Mouse (Mus musculus) hindbrain, embryonic 12.5 days (tissue): ENCODE data around the gene Gm20509. TPM values are rescaled to one million over a fixed set of nuclear protein-coding genes. Genes with fewer than 3 reads are reported as not detected.

Experiments used
- ATAC-seq: fragments of 200-750 bp; cut with Nextera tagmentation; 2 replicates; pipeline ENCODE4 v1.8.0; 2017; ENCODE audit warnings: moderate TSS enrichment; ENCODE audit not compliant: low FRiP score
- H3K27ac ChIP-seq: fragments of 300-500 bp; sonication (generic); 2 replicates; pipeline ENCODE4 v1.5.1; 2016; ENCODE audit warnings: mild to moderate bottlenecking
- H3K27me3 ChIP-seq: fragments of 300-500 bp; sonication (generic); 2 replicates; pipeline ENCODE4 v1.6.1; 2016; ENCODE audit warnings: mild to moderate bottlenecking
- H3K36me3 ChIP-seq: fragments of 300-500 bp; sonication (generic); 2 replicates; pipeline ENCODE4 v1.6.1; 2016; ENCODE audit warnings: mild to moderate bottlenecking
- H3K4me1 ChIP-seq: fragments of 300-500 bp; sonication (generic); 2 replicates; pipeline ENCODE4 v1.6.1; 2016
- H3K4me2 ChIP-seq: fragments of 300-500 bp; sonication (generic); replicated peaks from 2 replicates; pipeline ENCODE4 v1.6.1; 2016; ENCODE audit warnings: mild to moderate bottlenecking
- H3K4me3 ChIP-seq: fragments of 300-500 bp; sonication (generic); 2 replicates; pipeline ENCODE4 v1.5.1; 2016; ENCODE audit warnings: mild to moderate bottlenecking
- H3K9ac ChIP-seq: fragments of 300-500 bp; sonication (generic); 2 replicates; pipeline ENCODE4 v1.6.1; 2016; ENCODE audit warnings: mild to moderate bottlenecking, moderate library complexity
- H3K9me3 ChIP-seq: fragments of 300-500 bp; sonication (generic); replicated peaks from 2 replicates; pipeline ENCODE4 v1.6.1; 2016; ENCODE audit warnings: mild to moderate bottlenecking
- WGBS: fragments of 180-500 bp; shearing (Covaris S2); methylation state at CpG from one replicate; pipeline ENCODE4 v1.1.7; 2016; 5-methylcytosine and 5-hydroxymethylcytosine counted together
- polyA plus RNA-seq: library from polyadenylated mRNA; unstranded; fragments of >200 nt; fragmentation: Nextera tagmentation; extraction: Ambion mirVana; gene quantifications from 2 replicates; pipeline ENCODE4 v1.2.1, GENCODE M21; 2016

Gene Gm20509
- polyA plus RNA-seq, 1 experiment from 2014 or later = not detected

- 61% methylated on average over 9 of the region's 9 CpGs for WGBS
- Histone ChIP-seq H3K36me3 (no peaks in the 10 kb centered on the region), H3K4me1 (no peaks in the 10 kb centered on the region), H3K4me3 (no peak overlapping the region), H3K9me3 (no peaks in the 10 kb centered on the region), H3K27me3 (no peaks in the 10 kb centered on the region), H3K9ac (no peak overlapping the region), H3K4me2 (no peak overlapping the region), H3K27ac (no peak overlapping the region)
- ATAC-seq = no peak
These were observed 52.1 kb downstream of the Gm20509 start for GRCm38 (mm10) chr9:73154347-73154746.

- Histone ChIP-seq H3K4me2 (no peak overlapping the region), H3K4me3 (no peak overlapping the region), H3K27ac (no peak overlapping the region), H3K9me3 (no peaks in the 10 kb centered on the region), H3K4me1 (no peaks in the 10 kb centered on the region), H3K27me3 (no peaks in the 10 kb centered on the region), H3K9ac (no peak overlapping the region), H3K36me3 (no peaks in the 10 kb centered on the region)
- no peak for ATAC-seq
- 82% methylated on average over 4 of the region's 4 CpGs for WGBS
These were observed 55.7 kb downstream of the Gm20509 start for GRCm38 (mm10) chr9:73157968-73158367.

- Histone ChIP-seq H3K9ac (no peak overlapping the region), H3K9me3 (no peaks in the 10 kb centered on the region), H3K4me2 (no peak overlapping the region), H3K36me3 (no peaks in the 10 kb centered on the region), H3K4me1 (no peaks in the 10 kb centered on the region), H3K27me3 (0 out of 2 replicates have a peak, but pooled peaks cover 3% of the 10 kb centered on the region), H3K27ac (no peak overlapping the region), H3K4me3 (no peak overlapping the region)
- ATAC-seq = no peak
- 69% methylated on average over 1 of the region's 1 CpGs for WGBS
These were observed 57.0 kb downstream of the Gm20509 start for GRCm38 (mm10) chr9:73159265-73159664.

GRCm38 (mm10) chr9:73162571-73163333 lies 60.5 kb downstream of the Gm20509 start:
- Histone ChIP-seq H3K4me1 (no peaks in the 10 kb centered on the region), H3K4me2 (peak overlapping the region; percentile 34), H3K4me3 (0 out of 2 replicates have a peak overlapping the region, but pooled peaks have one; percentile 0), H3K9ac (no peak overlapping the region), H3K36me3 (no peaks in the 10 kb centered on the region), H3K9me3 (no peaks in the 10 kb centered on the region), H3K27ac (no peak overlapping the region), H3K27me3 (0 out of 2 replicates have a peak, but pooled peaks cover 3% of the 10 kb centered on the region)
- ATAC-seq = 0 out of 2 replicates have a peak, but pooled peaks have one; percentile 48
- 25% methylated on average over 26 of the region's 26 CpGs for WGBS

GRCm38 (mm10) chr9:73165631-73166030 lies 63.4 kb downstream of the Gm20509 start:
- no peaks in the 10 kb centered on the region for H3K36me3 ChIP-seq
- H3K9ac ChIP-seq = no peak overlapping the region
- no peak overlapping the region for H3K4me3 ChIP-seq
- 95% methylated on average over 4 of the region's 4 CpGs for WGBS
- H3K9me3 ChIP-seq = no peaks in the 10 kb centered on the region
- H3K27ac ChIP-seq = no peak overlapping the region
- 0 out of 2 replicates have a peak, but pooled peaks cover 3% of the 10 kb centered on the region for H3K27me3 ChIP-seq
- no peaks in the 10 kb centered on the region for H3K4me1 ChIP-seq
- ATAC-seq = no peak
- no peak overlapping the region for H3K4me2 ChIP-seq

Other genes with a start within 250 kb of the Gm20509 start
- gene Pygo1, start 176.8 kb upstream of the Gm20509 start, polyA plus RNA-seq = 14.2 and 15.0 TPM in 2 replicates
- 2.6 and 2.7 TPM in 2 replicates for gene Dyx1c1, start 143.7 kb upstream of the Gm20509 start, polyA plus RNA-seq
- gene Gm44503, start 143.6 kb upstream of the Gm20509 start, polyA plus RNA-seq = not detected in 2 replicates
- gene Ccpg1os, start 117.1 kb upstream of the Gm20509 start, polyA plus RNA-seq = 26.5 and 27.9 TPM in 2 replicates
- gene Ccpg1, start 117.0 kb upstream of the Gm20509 start, polyA plus RNA-seq = 38.7 and 44.3 TPM in 2 replicates
- gene Pigb, start 62.1 kb upstream of the Gm20509 start, polyA plus RNA-seq = 14.0 and 15.1 TPM in 2 replicates
- 2.9 and 4.3 TPM in 2 replicates for gene Rab27a, start 57.6 kb upstream of the Gm20509 start, polyA plus RNA-seq
- 0.17 TPM in 1 of 2 replicates, not detected in the other for gene Khdc3, start 634 bp upstream of the Gm20509 start, polyA plus RNA-seq
- gene Rsl24d1, start 11.0 kb downstream of the Gm20509 start, polyA plus RNA-seq = 115 and 124 TPM in 2 replicates